Mouse (Mus musculus): Measurements from ENCODE around the gene Tex10. TPM values are rescaled to one million over a fixed set of nuclear protein-coding genes. Genes with fewer than 3 reads are reported as not detected.

The Tex10 gene
- polyA plus RNA-seq, 1 experiment from 2014 or later: 55.6 TPM

Other genes with a start within 250 kb of the Tex10 start
- gene Erp44, start 193.9 kb downstream of the Tex10 start, polyA plus RNA-seq (2014; fragmentation: Nextera tagmentation; extraction: Ambion mirVana): 58.3 and 65.0 TPM in 2 replicates
- 3.1 and 3.6 TPM in 2 replicates for gene Invs, start 193.7 kb downstream of the Tex10 start, polyA plus RNA-seq (2014; fragmentation: Nextera tagmentation; extraction: Ambion mirVana)
- gene Msantd3, start 66.5 kb upstream of the Tex10 start, polyA plus RNA-seq (2014; fragmentation: Nextera tagmentation; extraction: Ambion mirVana): 46.6 and 47.7 TPM in 2 replicates
- gene Tmeff1, start 111.7 kb upstream of the Tex10 start, polyA plus RNA-seq (2014; fragmentation: Nextera tagmentation; extraction: Ambion mirVana): 126 and 168 TPM in 2 replicates
- 1.1 and 1.5 TPM in 2 replicates for gene Cavin4, start 190.1 kb upstream of the Tex10 start, polyA plus RNA-seq (2014; fragmentation: Nextera tagmentation; extraction: Ambion mirVana)